Mouse (Mus musculus): ENCODE measurements around the gene Spop. TPM values are rescaled to one million over a fixed set of nuclear protein-coding genes. Genes with fewer than 3 reads are reported as not detected.

Gene Spop
- polyA plus RNA-seq (2017; shearing (Covaris generic)) = 193 TPM

GRCm38 (mm10) chr11:95413641-95414535 is at the start of gene Spop:
Gene Spop (plus strand): TSS chr11:95414080.

GRCm38 (mm10) chr11:95384319-95384972 is 29.4 kb upstream of the Spop start, which contains the start of gene Slc35b1:
Gene Slc35b1 (plus strand): TSS chr11:95384692.

GRCm38 (mm10) chr11:95514298-95514861 is 100.5 kb downstream of the Spop start, which contains the start of gene Nxph3:
Gene Nxph3 (minus strand): TSS chr11:95514570.

Other genes with a start within 250 kb of the Spop start
- 0.14 TPM for gene Tac4, start 152.6 kb upstream of the Spop start, polyA plus RNA-seq (2017; shearing (Covaris generic))
- gene Kat7, start 103.8 kb upstream of the Spop start, polyA plus RNA-seq (2017; shearing (Covaris generic)) = 111 TPM
- gene Fam117a, start 77.1 kb upstream of the Spop start, polyA plus RNA-seq (2017; shearing (Covaris generic)) = 48.6 TPM
- 66.5 TPM for gene Slc35b1, start 29.4 kb upstream of the Spop start, polyA plus RNA-seq (2017; shearing (Covaris generic))
- gene Nxph3, start 100.5 kb downstream of the Spop start, polyA plus RNA-seq (2017; shearing (Covaris generic)) = not detected
- not detected for gene Ngfr, start 173.7 kb downstream of the Spop start, polyA plus RNA-seq (2017; shearing (Covaris generic))